Mouse (Mus musculus) MEL (cell line): Measurements from ENCODE around the gene Pitpnc1. TPM values are rescaled to one million over a fixed set of nuclear protein-coding genes. Genes with fewer than 3 reads are reported as not detected.

Source experiments
- DNase-seq: peaks from one replicate; pipeline ENCODE4 v3.0.0; 2011; ENCODE audit warnings: low read depth, low spot score
- H3K27ac ChIP-seq: 2 replicates; pipeline ENCODE4 v1.5.1; 2012; ENCODE audit warnings: low read depth, mild to moderate bottlenecking, control low read depth, low read length, moderate library complexity; ENCODE audit not compliant: control insufficient read depth
- H3K27me3 ChIP-seq, 2 experiments: fragments of 150-350 bp in 1 of 2; sonication (generic) in 1 of 2; 2 replicates each; pipeline ENCODE4 v1.6.1; 2012; ENCODE audit warnings: low read length in 2 of 2, mild to moderate bottlenecking in 2 of 2, improper control_type of control experiment in 1 of 2, moderate library complexity in 1 of 2; ENCODE audit not compliant: insufficient read depth in 2 of 2, control insufficient read depth in 1 of 2
- H3K36me3 ChIP-seq, 2 experiments: 2 replicates each; pipeline ENCODE4 v1.6.1; 2012 to 2014; ENCODE audit warnings: low read length in 2 of 2, improper control_type of control experiment in 1 of 2, inconsistent platforms in 1 of 2, mild to moderate bottlenecking in 1 of 2; ENCODE audit not compliant: insufficient read depth in 2 of 2, control insufficient read depth in 1 of 2
- H3K4me1 ChIP-seq, 2 experiments: fragments of 150-350 bp in 1 of 2; sonication (generic) in 1 of 2; 2 replicates each; pipeline ENCODE4 v1.6.1; 2012; ENCODE audit warnings: low read length in 2 of 2, improper control_type of control experiment in 1 of 2, mild to moderate bottlenecking in 1 of 2; ENCODE audit not compliant: insufficient read depth in 2 of 2, control insufficient read depth in 1 of 2
- H3K4me3 ChIP-seq, 2 experiments: fragments of 150-350 bp in 1 of 2; sonication (generic) in 1 of 2; 2 replicates each; pipeline ENCODE4 v1.5.1; 2012; ENCODE audit warnings: low read depth in 2 of 2, low read length in 2 of 2, mild to moderate bottlenecking in 2 of 2, moderate library complexity in 2 of 2, control low read depth in 1 of 2, improper control_type of control experiment in 1 of 2; ENCODE audit not compliant: control insufficient read depth in 1 of 2, insufficient read depth in 1 of 2
- H3K79me2 ChIP-seq: 2 replicates; pipeline ENCODE4 v1.6.1; 2012; ENCODE audit warnings: mild to moderate bottlenecking, low read length, moderate library complexity; ENCODE audit not compliant: control insufficient read depth, poor library complexity, insufficient read depth
- H3K9ac ChIP-seq: 2 replicates; pipeline ENCODE4 v1.6.1; 2012; ENCODE audit warnings: low read depth, mild to moderate bottlenecking, control low read depth, low read length, moderate library complexity; ENCODE audit not compliant: control insufficient read depth, poor library complexity, severe bottlenecking
- H3K9me3 ChIP-seq: fragments of 150-350 bp; sonication (generic); replicated peaks from 2 replicates; pipeline ENCODE4 v1.6.1; 2012; ENCODE audit warnings: mild to moderate bottlenecking, low read length, improper control_type of control experiment, moderate library complexity; ENCODE audit not compliant: insufficient read depth
- CTCF ChIP-seq, 3 experiments: IDR thresholded peaks in 2 of 3; conservative IDR thresholded peaks in 1 of 3; 2 replicates each; pipeline ENCODE4 v1.5.1; 2011 to 2012; ENCODE audit warnings: low read length in 3 of 3, low read depth in 2 of 3, mild to moderate bottlenecking in 2 of 3, improper control_type of control experiment in 1 of 3, inconsistent platforms in 1 of 3, mixed read lengths in 1 of 3, moderate library complexity in 1 of 3; ENCODE audit not compliant: control insufficient read depth in 1 of 3, insufficient read depth in 1 of 3, poor library complexity in 1 of 3, severe bottlenecking in 1 of 3
- MYB ChIP-seq: IDR thresholded peaks from 2 replicates; pipeline ENCODE4 v1.6.1; 2011; ENCODE audit warnings: mild to moderate bottlenecking, low read depth, low read length, improper control_type of control experiment
- NRF1 ChIP-seq: IDR thresholded peaks from 2 replicates; pipeline ENCODE4 v1.6.1; 2014; ENCODE audit warnings: low read depth, mild to moderate bottlenecking, inconsistent platforms, low read length, improper control_type of control experiment, moderate library complexity; ENCODE audit not compliant: poor library complexity, insufficient read depth, severe bottlenecking
- POLR2A ChIP-seq, 2 experiments: IDR thresholded peaks; 2 replicates each; pipeline ENCODE4 v1.6.1; 2011 to 2012; ENCODE audit warnings: low read length in 2 of 2, mild to moderate bottlenecking in 2 of 2, control low read depth in 1 of 2, improper control_type of control experiment in 1 of 2, low read depth in 1 of 2, moderate library complexity in 1 of 2; ENCODE audit not compliant: control insufficient read depth in 1 of 2, insufficient read depth in 1 of 2, poor library complexity in 1 of 2
- POLR2AphosphoS2 ChIP-seq: IDR thresholded peaks from 2 replicates; pipeline ENCODE4 v1.6.1; 2011; ENCODE audit warnings: low read length, improper control_type of control experiment
- SIN3A ChIP-seq: IDR thresholded peaks from 2 replicates; pipeline ENCODE4 v1.6.1; 2012; ENCODE audit warnings: low read length, improper control_type of control experiment, inconsistent platforms
- SMC3 ChIP-seq: IDR thresholded peaks from 2 replicates; pipeline ENCODE4 v1.6.1; 2011; ENCODE audit warnings: low read depth, low read length, improper control_type of control experiment
- USF2 ChIP-seq, 2 experiments: IDR thresholded peaks; 2 replicates each; pipeline ENCODE4 v1.6.1; 2011 to 2012; ENCODE audit warnings: improper control_type of control experiment in 2 of 2, low read length in 2 of 2, borderline replicate concordance in 1 of 2, inconsistent platforms in 1 of 2, low read depth in 1 of 2, mild to moderate bottlenecking in 1 of 2; ENCODE audit not compliant: insufficient read depth in 1 of 2
- ZKSCAN1 ChIP-seq: IDR thresholded peaks from 2 replicates; pipeline ENCODE4 v1.6.1; 2012; ENCODE audit warnings: low read depth, mild to moderate bottlenecking, inconsistent platforms, low read length, improper control_type of control experiment, moderate library complexity
- polyA plus RNA-seq, 2 experiments: library from polyadenylated mRNA; stranded (reverse) in 1 of 2; unstranded in 1 of 2; fragments of >175 nt in 1 of 2; fragments of >200 nt in 1 of 2; gene quantifications; 2 replicates each; pipeline versions ENCODE4 v1.2.1 to v1.2.4; 2012; ENCODE audit warnings: low replicate concordance in 2 of 2, low read depth in 1 of 2; ENCODE audit not compliant: insufficient read length in 2 of 2, insufficient read depth in 1 of 2, missing spikeins in 1 of 2
- total RNA-seq: library from RNA; depleted of rRNA; stranded (reverse); fragments of 300-350 nt; gene quantifications from 2 replicates; pipeline ENCODE4 v1.2.3, GENCODE M21; 2012

Gene Pitpnc1
- total and polyA plus RNA-seq, 3 experiments = 19.3 to 25.3 TPM; not detected in 1

GRCm38 (mm10) chr11:107279258-107279657 lies 191.2 kb downstream of the Pitpnc1 start:
- no peak for DNase-seq
- no peaks in the 10 kb centered on the region for H3K36me3 ChIP-seq

DNA sequence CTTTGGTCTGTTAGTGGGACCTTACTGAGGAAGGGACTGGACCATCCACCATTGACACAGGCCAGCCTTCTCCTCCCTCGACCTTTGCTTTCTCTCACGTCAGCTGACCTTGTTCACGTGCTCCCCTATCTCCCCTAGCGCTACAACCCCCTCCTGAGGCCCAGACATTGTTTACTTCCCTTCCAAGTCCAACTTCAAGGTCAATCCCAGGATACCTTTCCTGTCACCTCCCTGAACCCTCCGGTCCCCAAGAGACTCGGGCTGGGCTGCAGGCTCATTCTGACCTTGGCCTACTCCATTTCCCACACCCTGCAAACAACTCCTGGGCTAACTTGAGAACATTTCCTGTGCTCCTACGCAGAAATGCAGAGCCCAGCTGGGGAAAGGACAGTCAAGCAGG lies 193.6 kb downstream of the Pitpnc1 start:
- TF ChIP-seq USF2 (IDR thresholded peaks at IDR 0.05; ENCODE audit: borderline replicate concordance in 1 of 2, insufficient read depth in 1 of 2, low read depth in 1 of 2, low read length in 2 of 2) = no peak
- H3K36me3 ChIP-seq = no peaks in the 10 kb centered on the region
- no peak overlapping the region for H3K27ac ChIP-seq
- no peaks in the 10 kb centered on the region for H3K27me3 ChIP-seq
- H3K4me1 ChIP-seq = peaks cover 0 to 8% of the 10 kb centered on the region in 2 experiments; a peak in 2 of 4 replicates
- no peak for DNase-seq
- H3K79me2 ChIP-seq = no peaks in the 10 kb centered on the region
- no peaks in the 10 kb centered on the region for H3K9me3 ChIP-seq
- no peak overlapping the region for H3K9ac ChIP-seq
- no peak overlapping the region for H3K4me3 ChIP-seq

More at GRCm38 (mm10) chr11:107279258-107279657, 191.2 kb downstream of the Pitpnc1 start:
- no peak overlapping the region for H3K9ac ChIP-seq
- H3K4me1 ChIP-seq = no peaks in the 10 kb centered on the region
- no peak for TF ChIP-seq ZKSCAN1
- no peak for TF ChIP-seq NRF1
- no peak for TF ChIP-seq MYB
- TF ChIP-seq SIN3A = no peak
- no peaks in the 10 kb centered on the region for H3K27me3 ChIP-seq
- H3K4me3 ChIP-seq = no peak overlapping the region
- no peak overlapping the region for H3K27ac ChIP-seq
- no peaks in the 10 kb centered on the region for H3K79me2 ChIP-seq
- no peaks in the 10 kb centered on the region for H3K9me3 ChIP-seq

- no peaks in the 10 kb centered on the region for H3K9me3 ChIP-seq
- no peaks in the 10 kb centered on the region for H3K79me2 ChIP-seq
- TF ChIP-seq POLR2A (IDR thresholded peaks at IDR 0.05; ENCODE audit: control insufficient read depth in 1 of 2, insufficient read depth in 1 of 2, low read depth in 1 of 2, low read length in 2 of 2, poor library complexity in 1 of 2) (no peak), MYB (no peak), SMC3 (peak; percentile 23; the same call in 1 of the 2 replicates), POLR2AphosphoS2 (no peak), CTCF (IDR thresholded peaks at IDR 0.05 in 2 of 3, conservative IDR thresholded peaks at IDR 0.05 in 1 of 3; ENCODE audit: control insufficient read depth in 1 of 3, insufficient read depth in 1 of 3, low read depth in 2 of 3, low read length in 3 of 3, poor library complexity in 1 of 3, severe bottlenecking in 1 of 3) (peak; percentile 11 to 45 (median 32); a peak in 4 of 6 replicates)
- TF ChIP-seq, all 39 proteins: peak for 2
- Histone ChIP-seq H3K4me3 (no peak overlapping the region), H3K36me3 (no peaks in the 10 kb centered on the region), H3K27me3 (no peaks in the 10 kb centered on the region), H3K9ac (no peak overlapping the region), H3K4me1 (peaks cover 0 to 8% of the 10 kb centered on the region in 2 experiments; a peak in 2 of 4 replicates), H3K27ac (no peak overlapping the region)
- DNase-seq = peak; percentile 29
Observed at GRCm38 (mm10) chr11:107276337-107276736, 194.2 kb downstream of the Pitpnc1 start.
